Mouse (Mus musculus): ENCODE data around the gene Rrp8.

The Rrp8 gene

DNA sequence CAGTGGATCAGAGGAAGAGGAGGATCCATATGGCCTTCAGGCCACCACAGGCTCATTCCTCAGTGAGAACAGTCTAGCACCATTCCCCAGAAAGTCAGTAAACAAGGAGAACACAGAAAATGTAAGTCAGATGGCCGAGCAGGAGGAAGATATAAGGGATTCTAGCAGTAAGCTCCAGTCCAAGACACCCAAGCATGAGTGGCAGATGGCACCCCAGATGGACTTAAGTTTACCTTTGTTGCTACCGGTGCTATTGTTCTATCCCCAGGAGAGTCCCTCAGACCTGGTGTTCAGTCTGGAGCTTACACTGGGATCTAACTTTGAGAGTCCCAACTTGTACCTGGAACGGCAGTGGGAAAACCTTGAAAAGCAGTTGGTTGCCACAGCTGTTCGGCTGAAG, 33.4 kb downstream of the Rrp8 start:
- no peak for DNase-seq (ENCODE audit: low read depth, low spot score)

- DNase-seq (ENCODE audit: low read depth, low spot score) = no peak
Observed at GRCm38 (mm10) chr7:105703184-105703583, 34.0 kb downstream of the Rrp8 start.

DNA sequence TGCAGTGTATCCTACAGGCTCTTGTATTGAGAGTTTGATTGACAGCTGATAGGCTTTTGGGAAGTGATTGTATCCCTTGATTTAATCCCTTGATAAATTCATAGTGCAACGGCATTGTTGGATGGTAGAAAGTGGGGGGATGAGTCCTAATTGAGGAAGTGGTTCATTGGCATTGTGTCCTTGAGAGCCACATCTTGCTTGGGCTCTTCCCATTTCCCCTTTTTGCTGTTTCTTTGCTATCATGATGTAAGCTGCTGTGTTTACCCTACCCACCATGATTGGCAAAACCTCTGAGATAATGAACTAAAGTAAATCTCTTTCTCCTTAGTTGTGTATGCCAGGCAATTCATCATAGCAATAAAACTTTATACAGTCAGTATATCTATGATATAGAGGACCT, 46.3 kb downstream of the Rrp8 start:
- no peak for DNase-seq (ENCODE audit: low read depth, low spot score)

GRCm38 (mm10) chr7:105685541-105686197, 51.5 kb downstream of the Rrp8 start:
- DNase-seq (ENCODE audit: low read depth, low spot score) = no peak

Measured in c-Kit-negative CD71-positive TER-119-positive erythroid progenitor cells, embryonic 14.5 days (primary cell).